Mouse (Mus musculus): ENCODE results near the gene Epop.

GRCm38 (mm10) chr11:97659267-97659989, 29.9 kb upstream of the Epop start:
- TF ChIP-seq CTCF (IDR thresholded peaks at IDR 0.05; ENCODE audit: low read depth) (no peak), EP300 (IDR thresholded peaks at IDR 0.05; ENCODE audit: low read depth) (no peak)

All from heart, postnatal 0 days (tissue).